Mouse (Mus musculus) lung, embryonic 14.5 days (tissue): ENCODE data around the gene Npnt. TPM values are rescaled to one million over a fixed set of nuclear protein-coding genes. Genes with fewer than 3 reads are reported as not detected.

Experiments
- ATAC-seq: fragments of 200-750 bp; cut with Nextera tagmentation; 2 replicates; pipeline ENCODE4 v1.8.0; 2017; ENCODE audit warnings: mild to moderate bottlenecking, moderate TSS enrichment, moderate library complexity; ENCODE audit not compliant: insufficient read depth
- DNase-seq: peaks from one replicate; pipeline ENCODE4 v3.0.0-alpha.2; 2015
- H3K27ac ChIP-seq: fragments of 300-500 bp; sonication (generic); 2 replicates; pipeline ENCODE4 v1.5.1; 2014; ENCODE audit warnings: low read depth, mild to moderate bottlenecking, moderate library complexity
- H3K27me3 ChIP-seq: fragments of 300-500 bp; sonication (generic); 2 replicates; pipeline ENCODE4 v1.6.1; 2014; ENCODE audit warnings: low read length, control low read depth; ENCODE audit not compliant: insufficient read depth
- H3K36me3 ChIP-seq: fragments of 300-500 bp; sonication (generic); 2 replicates; pipeline ENCODE4 v1.6.1; 2014; ENCODE audit warnings: control low read depth; ENCODE audit not compliant: insufficient read depth
- H3K4me1 ChIP-seq: fragments of 300-500 bp; sonication (generic); 2 replicates; pipeline ENCODE4 v1.6.1; 2014; ENCODE audit warnings: antibody characterized with exemption, control low read depth; ENCODE audit not compliant: insufficient read depth
- H3K4me2 ChIP-seq: fragments of 300-500 bp; sonication (generic); 2 replicates; pipeline ENCODE4 v1.6.1; 2014; ENCODE audit warnings: mild to moderate bottlenecking
- H3K4me3 ChIP-seq: fragments of 300-500 bp; sonication (generic); 2 replicates; pipeline ENCODE4 v1.5.1; 2014; ENCODE audit warnings: low read depth, low read length
- H3K9ac ChIP-seq: fragments of 300-500 bp; sonication (generic); 2 replicates; pipeline ENCODE4 v1.6.1; 2014
- H3K9me3 ChIP-seq: fragments of 300-500 bp; sonication (generic); 2 replicates; pipeline ENCODE4 v1.6.1; 2016; ENCODE audit warnings: low read depth, low read length, control low read depth
- CTCF ChIP-seq: IDR thresholded peaks from 2 replicates; pipeline ENCODE4 v1.5.1; 2016; ENCODE audit warnings: antibody characterized with exemption, low read depth
- WGBS: fragments of 180-500 bp; shearing (Covaris S2); extraction: QIAGEN DNeasy Blood & Tissue Kit; methylation state at CpG from one replicate; pipeline ENCODE4 v1.1.7; 2014; 5-methylcytosine and 5-hydroxymethylcytosine counted together
- polyA plus RNA-seq: library from polyadenylated mRNA; unstranded; fragments of >200 nt; fragmentation: Nextera tagmentation; extraction: Ambion mirVana; gene quantifications from 2 replicates; pipeline ENCODE4 v1.2.1, GENCODE M21; 2014

The Npnt gene
- polyA plus RNA-seq, 1 experiment from 2014 or later = 84.5 TPM

- H3K36me3 ChIP-seq = no peaks in the 10 kb centered on the region
- no peaks in the 10 kb centered on the region for H3K9me3 ChIP-seq
- ATAC-seq = no peak
- no peak overlapping the region for H3K27ac ChIP-seq
- peaks cover 15% of the 10 kb centered on the region for H3K4me1 ChIP-seq
- no peak for DNase-seq
- H3K27me3 ChIP-seq = 0 out of 2 replicates have a peak, but pooled peaks cover 4% of the 10 kb centered on the region
- no peak overlapping the region for H3K4me3 ChIP-seq
- TF ChIP-seq CTCF = no peak
- WGBS = 71% methylated on average over 7 of the region's 7 CpGs
- H3K4me2 ChIP-seq = no peak overlapping the region
- H3K9ac ChIP-seq = no peak overlapping the region
Observed at GRCm38 (mm10) chr3:132859573-132859972, 90.5 kb downstream of the Npnt start.

DNA sequence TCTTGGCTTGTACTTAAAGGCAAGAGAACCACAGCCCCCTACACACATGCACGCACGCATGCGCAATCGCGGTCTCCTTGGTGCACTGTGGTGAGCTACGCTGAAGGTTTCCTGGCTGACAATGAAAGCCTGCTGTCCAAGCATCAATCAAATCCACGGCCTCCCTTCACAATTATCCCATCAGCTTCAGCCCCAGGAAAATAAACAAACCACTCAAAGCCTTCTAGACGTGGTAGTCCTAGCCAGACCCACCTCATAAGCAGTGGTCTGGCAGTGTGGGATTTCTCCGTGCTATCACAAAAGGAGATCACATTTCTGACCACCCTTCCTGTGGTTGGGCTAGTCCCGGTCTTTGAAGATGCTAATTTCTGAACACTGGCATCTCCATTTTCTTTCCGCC is 91.2 kb downstream of the Npnt start:
- ATAC-seq = peak; percentile 70
- no peak overlapping the region for H3K9ac ChIP-seq
- 0 out of 2 replicates have a peak, but pooled peaks cover 4% of the 10 kb centered on the region for H3K27me3 ChIP-seq
- H3K9me3 ChIP-seq = no peaks in the 10 kb centered on the region
- peaks cover 15% of the 10 kb centered on the region for H3K4me1 ChIP-seq
- peak; percentile 80 for DNase-seq
- no peak overlapping the region for H3K4me2 ChIP-seq
- no peak for TF ChIP-seq CTCF
- H3K4me3 ChIP-seq = no peak overlapping the region
- no peak overlapping the region for H3K27ac ChIP-seq
- H3K36me3 ChIP-seq = no peaks in the 10 kb centered on the region
- 42% methylated on average over 11 of the region's 11 CpGs for WGBS

- DNase-seq = peak; percentile 55
- ATAC-seq = no peak
Observed at GRCm38 (mm10) chr3:132856651-132857050, 93.4 kb downstream of the Npnt start.

GRCm38 (mm10) chr3:132855458-132856212 is 94.5 kb downstream of the Npnt start:
- ATAC-seq (0 out of 2 replicates have a peak, but pooled peaks have one; percentile 32), DNase-seq (peak; percentile 80)
- H3K9ac ChIP-seq = no peak overlapping the region
- no peak overlapping the region for H3K27ac ChIP-seq
- peaks cover 18% of the 10 kb centered on the region for H3K4me1 ChIP-seq
- no peaks in the 10 kb centered on the region for H3K36me3 ChIP-seq
- no peaks in the 10 kb centered on the region for H3K9me3 ChIP-seq
- 56% methylated on average over 9 of the region's 9 CpGs for WGBS
- no peak overlapping the region for H3K4me2 ChIP-seq
- H3K4me3 ChIP-seq = no peak overlapping the region
- H3K27me3 ChIP-seq = 0 out of 2 replicates have a peak, but pooled peaks cover 4% of the 10 kb centered on the region
- TF ChIP-seq CTCF = no peak

More at GRCm38 (mm10) chr3:132856651-132857050, 93.4 kb downstream of the Npnt start:
- Histone ChIP-seq H3K4me1 (peaks cover 15% of the 10 kb centered on the region), H3K27ac (no peak overlapping the region), H3K9ac (no peak overlapping the region), H3K36me3 (no peaks in the 10 kb centered on the region), H3K4me3 (no peak overlapping the region), H3K27me3 (0 out of 2 replicates have a peak, but pooled peaks cover 4% of the 10 kb centered on the region), H3K9me3 (no peaks in the 10 kb centered on the region), H3K4me2 (no peak overlapping the region)
- 40% methylated on average over 6 of the region's 6 CpGs for WGBS
- no peak for TF ChIP-seq CTCF

DNA sequence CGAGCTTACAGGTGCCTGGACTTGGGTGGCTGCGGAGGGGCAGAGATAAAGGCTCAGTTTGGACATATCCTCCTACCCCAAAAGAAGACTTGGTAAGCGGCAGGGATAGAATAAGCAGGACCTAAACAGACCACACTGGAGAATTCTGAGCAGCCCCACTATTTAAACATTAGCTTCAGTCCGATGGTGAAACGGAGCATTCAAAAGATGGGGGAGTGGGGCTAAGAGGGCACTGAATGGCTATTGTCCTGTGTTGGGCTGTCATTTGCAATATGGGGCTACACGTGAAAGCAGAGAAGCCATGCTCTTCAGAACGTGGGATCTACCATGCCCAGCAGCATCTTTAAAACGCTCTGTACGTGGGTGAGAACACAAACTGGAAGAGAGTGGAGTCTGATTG is 95.8 kb downstream of the Npnt start:
- Histone ChIP-seq H3K36me3 (no peaks in the 10 kb centered on the region), H3K4me3 (no peak overlapping the region), H3K9ac (no peak overlapping the region), H3K4me1 (peaks cover 13% of the 10 kb centered on the region; the same call in 1 of the 2 replicates), H3K4me2 (no peak overlapping the region), H3K27me3 (0 out of 2 replicates have a peak, but pooled peaks cover 4% of the 10 kb centered on the region), H3K27ac (no peak overlapping the region), H3K9me3 (no peaks in the 10 kb centered on the region)
- 82% methylated on average over 9 of the region's 9 CpGs for WGBS
- no peak for DNase-seq
- ATAC-seq = no peak
- TF ChIP-seq CTCF = no peak

DNA sequence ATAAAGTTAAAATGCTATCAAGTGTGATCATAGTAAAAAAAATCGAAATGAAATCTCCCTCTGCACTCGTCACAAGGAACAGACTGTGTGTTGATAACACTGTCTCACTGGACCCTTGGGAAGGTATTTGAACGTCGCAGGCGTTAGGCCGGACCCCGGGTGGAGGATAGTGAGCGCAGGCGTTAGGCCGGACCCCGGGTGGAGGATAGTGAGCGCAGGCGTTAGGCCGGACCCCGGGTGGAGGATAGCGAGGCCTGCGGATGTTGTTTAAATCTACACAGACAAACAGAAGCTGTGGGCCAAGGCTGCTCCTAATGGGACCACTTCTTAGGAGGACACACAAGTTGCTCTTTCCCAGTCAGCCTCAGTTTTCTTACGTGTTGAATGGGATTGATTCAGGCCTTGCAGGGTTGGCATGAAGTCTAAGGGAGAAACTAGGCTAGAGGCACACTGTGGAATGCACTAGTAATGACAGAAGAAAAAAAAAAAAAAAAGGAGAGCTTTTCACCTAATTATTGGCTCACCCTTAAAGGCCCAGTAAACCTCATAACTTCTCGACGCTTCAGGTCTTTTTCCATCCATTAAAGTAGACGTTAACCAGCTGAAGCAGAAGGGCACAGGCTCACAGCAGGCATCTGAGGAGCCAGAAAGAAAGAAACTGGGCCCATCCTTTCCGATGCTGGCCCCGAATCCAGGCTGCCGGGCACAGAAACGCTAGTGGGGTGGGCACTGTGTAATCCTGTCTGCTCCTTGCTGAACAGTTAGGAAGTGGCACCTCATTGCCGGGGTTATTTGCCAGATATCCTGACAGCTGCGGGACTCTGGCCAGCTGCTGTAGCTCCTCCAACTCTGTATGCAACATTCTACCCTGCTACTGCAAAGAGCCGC is 98.0 kb downstream of the Npnt start:
- Histone ChIP-seq H3K27me3 (0 out of 2 replicates have a peak, but pooled peaks cover 4% of the 10 kb centered on the region), H3K36me3 (no peaks in the 10 kb centered on the region), H3K27ac (peak overlapping the region; percentile 80), H3K4me3 (no peak overlapping the region), H3K4me1 (peaks cover 11% of the 10 kb centered on the region; the same call in 1 of the 2 replicates), H3K9me3 (no peaks in the 10 kb centered on the region), H3K4me2 (peak overlapping the region; percentile 39), H3K9ac (no peak overlapping the region)
- WGBS = 42% methylated on average over 28 of the region's 28 CpGs
- peak; percentile 90 for DNase-seq
- TF ChIP-seq CTCF = no peak
- ATAC-seq = peak; percentile 92
